Mouse (Mus musculus): Measurements from ENCODE around the gene Tesmin. TPM values are rescaled to one million over a fixed set of nuclear protein-coding genes. Genes with fewer than 3 reads are reported as not detected.

Tesmin gene
- total RNA-seq (2015; ENCODE audit: low replicate concordance): 0.63 TPM in 1 of 2 replicates, not detected in the other
- not detected in 2 replicates for total RNA-seq (2017; ENCODE audit: low replicate concordance)

- peak; percentile 78 for ATAC-seq (replicated peaks; ENCODE audit: low FRiP score, poor library complexity, severe bottlenecking)
Measured at GRCm38 (mm10) chr19:3388629-3389057, at the start of gene Tesmin. TSS of gene Tesmin (plus strand) at chr19:3388857.

- no peak for ATAC-seq (replicated peaks; ENCODE audit: low FRiP score, poor library complexity, severe bottlenecking)
Measured at GRCm38 (mm10) chr19:3339187-3339586, 49.5 kb upstream of the Tesmin start.

- no peak for ATAC-seq (replicated peaks; ENCODE audit: low FRiP score, poor library complexity, severe bottlenecking)
Measured at GRCm38 (mm10) chr19:3341021-3341420, 47.6 kb upstream of the Tesmin start.

GRCm38 (mm10) chr19:3343929-3344328 is 44.7 kb upstream of the Tesmin start:
- ATAC-seq (replicated peaks; ENCODE audit: low FRiP score, poor library complexity, severe bottlenecking): no peak

GRCm38 (mm10) chr19:3344636-3345544 is 43.8 kb upstream of the Tesmin start:
- ATAC-seq (replicated peaks; ENCODE audit: low FRiP score, poor library complexity, severe bottlenecking): no peak

GRCm38 (mm10) chr19:3347784-3348183 is 40.9 kb upstream of the Tesmin start:
- ATAC-seq (replicated peaks; ENCODE audit: low FRiP score, poor library complexity, severe bottlenecking): no peak

GRCm38 (mm10) chr19:3353415-3354111 is 35.1 kb upstream of the Tesmin start:
- ATAC-seq (replicated peaks; ENCODE audit: low FRiP score, poor library complexity, severe bottlenecking): no peak

GRCm38 (mm10) chr19:3355096-3355495 is 33.6 kb upstream of the Tesmin start:
- 0 out of 2 replicates have a peak, but pooled peaks have one; percentile 51 for ATAC-seq (replicated peaks; ENCODE audit: low FRiP score, poor library complexity, severe bottlenecking)

- no peak for ATAC-seq (replicated peaks; ENCODE audit: low FRiP score, poor library complexity, severe bottlenecking)
Measured at GRCm38 (mm10) chr19:3356516-3356915, 32.1 kb upstream of the Tesmin start.

GRCm38 (mm10) chr19:3357620-3358019 is 31.0 kb upstream of the Tesmin start:
- no peak for ATAC-seq (replicated peaks; ENCODE audit: low FRiP score, poor library complexity, severe bottlenecking)

- ATAC-seq (replicated peaks; ENCODE audit: low FRiP score, poor library complexity, severe bottlenecking): no peak
Measured at GRCm38 (mm10) chr19:3359841-3360588, 28.6 kb upstream of the Tesmin start.

- ATAC-seq (replicated peaks; ENCODE audit: low FRiP score, poor library complexity, severe bottlenecking): no peak
Measured at GRCm38 (mm10) chr19:3363510-3363909, 25.1 kb upstream of the Tesmin start.

- no peak for ATAC-seq (replicated peaks; ENCODE audit: low FRiP score, poor library complexity, severe bottlenecking)
Measured at GRCm38 (mm10) chr19:3365089-3365488, 23.6 kb upstream of the Tesmin start.

- ATAC-seq (replicated peaks; ENCODE audit: low FRiP score, poor library complexity, severe bottlenecking): no peak
Measured at GRCm38 (mm10) chr19:3368276-3368675, 20.4 kb upstream of the Tesmin start.

GRCm38 (mm10) chr19:3373380-3373779 is 15.3 kb upstream of the Tesmin start:
- ATAC-seq (replicated peaks; ENCODE audit: low FRiP score, poor library complexity, severe bottlenecking): no peak

GRCm38 (mm10) chr19:3374028-3374427 is 14.6 kb upstream of the Tesmin start:
- no peak for ATAC-seq (replicated peaks; ENCODE audit: low FRiP score, poor library complexity, severe bottlenecking)

GRCm38 (mm10) chr19:3375945-3376495 is 12.6 kb upstream of the Tesmin start:
- no peak for ATAC-seq (replicated peaks; ENCODE audit: low FRiP score, poor library complexity, severe bottlenecking)

GRCm38 (mm10) chr19:3376966-3377715 is 11.5 kb upstream of the Tesmin start:
- no peak for ATAC-seq (replicated peaks; ENCODE audit: low FRiP score, poor library complexity, severe bottlenecking)

GRCm38 (mm10) chr19:3378614-3379013 is 10.0 kb upstream of the Tesmin start:
- ATAC-seq (replicated peaks; ENCODE audit: low FRiP score, poor library complexity, severe bottlenecking): no peak
